Mouse (Mus musculus): ENCODE results near the gene Ube2q2.

The Ube2q2 gene

DNA sequence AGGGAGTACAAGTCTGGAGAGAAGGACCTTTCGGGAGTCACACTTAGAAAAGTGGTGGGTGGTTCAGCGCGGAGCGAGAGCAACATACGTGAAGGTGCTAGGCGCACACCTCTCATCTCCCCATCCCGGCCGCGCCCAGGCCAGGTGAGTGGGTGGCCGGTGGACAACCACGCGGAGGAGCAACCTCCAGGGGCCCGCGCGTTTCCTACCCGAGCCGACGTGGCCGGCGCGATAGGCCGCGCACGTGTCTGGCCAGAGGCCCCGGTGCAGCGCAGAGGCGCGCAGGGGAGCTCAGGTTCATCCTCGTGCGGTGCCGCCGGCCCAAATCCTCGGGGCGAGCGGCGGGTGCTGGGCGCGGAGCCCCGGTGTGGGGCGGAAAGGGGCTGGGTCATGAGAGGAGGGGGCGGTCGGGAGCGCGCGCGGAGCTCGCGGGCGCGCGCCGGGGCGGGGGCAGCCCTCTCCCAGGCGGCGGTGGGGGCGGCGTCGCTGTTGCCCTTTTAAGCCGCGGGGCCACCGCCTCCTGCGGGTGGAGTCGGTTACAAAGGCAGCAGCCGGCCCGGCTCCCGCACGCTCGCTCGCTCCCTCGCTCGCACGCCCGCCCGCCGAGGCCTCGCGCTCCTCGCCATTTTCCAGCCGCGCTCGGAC lies at the start of gene Ube2q2:
Ube2q2 (plus strand) TSS at position 1 of the 645 bp plus-strand sequence.
- in situ Hi-C loops (cut with MboI, MseI) = no loop called here

DNA sequence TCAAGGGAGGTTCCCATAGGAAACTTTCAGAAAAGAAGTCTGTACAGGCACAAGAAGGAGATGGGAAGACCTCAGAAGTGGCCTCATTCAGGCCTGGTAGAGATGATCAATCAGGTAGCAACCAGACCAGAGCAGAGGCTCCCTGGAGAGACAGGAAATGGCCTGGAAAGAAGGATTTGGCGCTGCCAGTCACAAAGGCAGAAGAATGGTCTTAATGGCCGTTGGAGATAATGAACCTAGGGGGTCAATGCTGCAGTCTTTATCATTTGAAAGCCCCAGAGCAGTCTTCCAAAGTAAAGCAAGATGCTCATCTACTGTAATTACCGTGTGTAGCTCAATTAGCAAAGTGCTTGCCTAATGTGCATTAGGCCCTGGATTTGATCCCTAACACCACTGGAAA lies 47.5 kb upstream of the Ube2q2 start:
- in situ Hi-C loops (cut with MboI, MseI) = loop anchor here (5.0 kb wide), 1 partner anchor 354 kb away; no protein-coding TSS in a partner anchor

DNA sequence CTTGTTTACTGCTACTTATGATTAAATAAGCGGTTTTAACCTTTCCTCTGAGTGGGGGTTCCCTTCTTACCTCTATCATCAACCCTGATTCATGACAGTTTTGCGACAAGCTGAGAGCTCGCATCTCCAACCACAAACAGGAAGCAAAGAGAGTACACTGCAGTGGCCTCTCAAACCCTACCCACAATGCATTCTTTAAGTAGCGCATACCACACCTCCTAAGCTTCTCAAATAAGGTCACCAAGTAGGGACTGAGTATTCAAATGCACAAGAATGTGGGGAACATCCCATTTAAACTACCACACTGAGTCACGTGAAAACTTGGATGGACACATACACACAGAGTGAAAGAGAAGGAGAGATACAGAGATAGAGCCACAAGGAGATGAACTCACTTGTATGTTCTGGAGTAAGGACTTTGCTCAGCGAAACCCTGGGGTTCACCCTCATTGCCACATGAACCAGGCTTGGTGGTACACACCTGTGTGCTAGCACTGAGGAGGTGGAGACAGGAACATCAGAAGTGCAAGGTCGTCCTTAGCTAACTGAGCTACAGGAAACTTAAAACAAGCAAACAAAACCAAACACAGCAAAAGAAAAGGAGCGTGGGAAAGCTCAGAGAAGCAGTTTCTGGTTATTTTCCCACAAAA lies 46.3 kb upstream of the Ube2q2 start:
- in situ Hi-C loops (cut with MboI, MseI) = loop anchor here (5.0 kb wide), 1 partner anchor 355 kb away; no protein-coding TSS in a partner anchor

DNA sequence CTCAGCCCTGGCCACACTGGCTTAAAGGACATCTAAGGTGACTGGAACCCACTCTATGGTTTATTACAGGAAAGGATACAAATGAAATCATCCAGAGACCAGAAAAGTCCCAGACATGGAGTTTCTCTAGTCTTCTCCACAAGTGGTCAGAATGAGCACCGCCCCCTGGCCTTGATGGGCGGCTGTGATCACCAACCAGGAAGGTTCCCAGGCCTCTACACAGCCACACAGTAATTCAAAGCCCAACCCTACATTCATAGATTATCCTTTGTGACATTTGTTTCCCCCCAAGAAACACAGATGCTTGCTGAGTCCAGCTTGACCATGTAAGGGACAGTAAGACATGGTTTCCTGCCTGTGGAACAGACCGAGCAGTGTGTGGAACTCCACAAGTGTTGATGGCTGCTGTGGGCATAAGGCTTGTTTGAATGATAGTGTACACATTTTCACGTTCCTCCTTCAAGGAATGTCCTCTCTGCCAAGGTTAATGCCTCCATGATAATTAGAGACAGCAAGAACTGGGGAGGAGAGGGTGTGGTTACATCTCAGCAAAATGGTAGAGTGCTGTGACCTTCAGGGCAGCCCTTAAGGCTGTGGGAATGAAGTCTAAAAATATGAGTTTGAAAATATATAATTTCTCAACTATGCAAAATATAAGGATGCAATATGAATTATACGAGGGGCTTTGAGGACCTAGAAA lies 45.6 kb upstream of the Ube2q2 start:
- in situ Hi-C loops (cut with MboI, MseI) = loop anchor here (5.0 kb wide), 1 partner anchor 356 kb away; no protein-coding TSS in a partner anchor

DNA sequence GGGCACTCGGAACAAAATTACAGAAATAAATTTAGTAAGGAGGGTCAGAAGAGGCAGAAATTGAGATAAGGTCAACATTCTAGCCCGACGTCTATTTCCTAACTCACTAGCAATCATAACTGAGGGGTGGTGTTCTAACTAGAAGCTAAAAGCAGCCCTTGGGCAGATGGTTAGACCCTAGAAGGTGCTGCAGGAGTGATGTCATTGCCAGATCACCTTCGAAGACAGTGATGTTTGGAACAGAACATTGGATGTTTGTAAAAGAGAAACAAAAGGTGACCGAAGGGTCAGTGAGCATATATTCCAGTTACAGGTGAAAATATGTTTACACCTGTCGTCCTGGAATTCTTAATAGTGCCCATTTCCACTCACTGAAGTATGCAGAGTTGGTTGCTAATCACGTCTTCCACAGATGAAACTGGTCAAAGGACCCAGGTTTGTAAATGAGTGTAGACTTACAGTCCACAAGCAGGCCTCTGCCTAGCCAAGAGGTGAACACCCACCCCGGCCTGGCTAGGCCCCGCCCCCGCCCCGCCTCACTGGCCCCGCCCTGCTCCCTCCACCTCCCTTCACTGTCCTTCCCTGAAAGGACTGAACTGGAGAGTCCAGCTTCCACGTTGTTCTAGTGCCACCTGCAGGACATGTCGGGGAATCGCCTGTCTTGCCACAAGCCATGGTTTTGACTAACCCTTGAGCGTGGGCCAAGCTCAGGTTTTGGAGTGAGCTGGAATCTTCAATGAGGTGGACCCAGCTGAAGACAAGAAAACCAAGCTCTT lies 38.4 kb upstream of the Ube2q2 start:
- in situ Hi-C loops (cut with MboI, MseI) = loop anchor here (5.0 kb wide), 1 partner anchor 88 kb away; no protein-coding TSS in a partner anchor

DNA sequence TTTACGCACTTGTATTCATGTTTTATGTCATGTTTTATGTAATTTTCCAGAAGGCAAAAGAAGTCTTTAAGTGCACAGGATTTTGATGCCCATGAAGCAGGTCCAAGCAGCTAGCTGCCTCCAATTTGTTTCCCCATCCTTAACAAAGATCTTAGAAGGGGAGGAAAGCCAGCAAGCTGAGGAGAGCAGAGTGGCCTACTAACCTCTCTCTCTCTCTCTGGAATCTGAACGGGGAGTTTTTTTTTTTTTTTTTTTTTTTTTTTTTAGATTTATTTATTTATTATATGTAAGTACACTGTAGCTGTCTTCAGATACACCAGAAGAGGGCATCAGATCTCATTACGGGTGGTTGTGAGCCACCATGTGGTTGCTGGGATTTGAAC lies 37.8 kb upstream of the Ube2q2 start:
- in situ Hi-C loops (cut with MboI, MseI) = loop anchor here (5.0 kb wide), 1 partner anchor 89 kb away; no protein-coding TSS in a partner anchor

DNA sequence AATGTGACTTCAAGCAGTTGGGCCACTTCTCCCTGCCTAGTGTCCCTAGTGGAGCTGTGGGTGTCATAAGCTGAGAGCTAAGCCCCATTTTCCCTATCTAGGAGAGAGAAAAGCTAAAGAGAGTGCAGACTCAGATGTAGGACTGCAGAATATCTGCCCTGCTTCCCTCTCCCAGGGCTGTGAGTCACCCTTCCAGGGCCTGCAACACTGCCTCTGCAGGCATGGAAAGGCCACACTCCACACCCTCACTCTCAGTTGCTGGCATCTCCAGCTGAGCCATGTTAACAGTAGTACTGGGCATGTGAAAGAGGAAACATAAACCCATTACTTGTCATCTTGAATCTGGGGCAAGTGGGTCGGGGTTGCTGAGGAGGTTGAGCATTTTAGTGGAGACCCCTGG lies 33.9 kb upstream of the Ube2q2 start:
- in situ Hi-C loops (cut with MboI, MseI) = loop anchor here (5.0 kb wide), 1 partner anchor 92 kb away; no protein-coding TSS in a partner anchor

DNA sequence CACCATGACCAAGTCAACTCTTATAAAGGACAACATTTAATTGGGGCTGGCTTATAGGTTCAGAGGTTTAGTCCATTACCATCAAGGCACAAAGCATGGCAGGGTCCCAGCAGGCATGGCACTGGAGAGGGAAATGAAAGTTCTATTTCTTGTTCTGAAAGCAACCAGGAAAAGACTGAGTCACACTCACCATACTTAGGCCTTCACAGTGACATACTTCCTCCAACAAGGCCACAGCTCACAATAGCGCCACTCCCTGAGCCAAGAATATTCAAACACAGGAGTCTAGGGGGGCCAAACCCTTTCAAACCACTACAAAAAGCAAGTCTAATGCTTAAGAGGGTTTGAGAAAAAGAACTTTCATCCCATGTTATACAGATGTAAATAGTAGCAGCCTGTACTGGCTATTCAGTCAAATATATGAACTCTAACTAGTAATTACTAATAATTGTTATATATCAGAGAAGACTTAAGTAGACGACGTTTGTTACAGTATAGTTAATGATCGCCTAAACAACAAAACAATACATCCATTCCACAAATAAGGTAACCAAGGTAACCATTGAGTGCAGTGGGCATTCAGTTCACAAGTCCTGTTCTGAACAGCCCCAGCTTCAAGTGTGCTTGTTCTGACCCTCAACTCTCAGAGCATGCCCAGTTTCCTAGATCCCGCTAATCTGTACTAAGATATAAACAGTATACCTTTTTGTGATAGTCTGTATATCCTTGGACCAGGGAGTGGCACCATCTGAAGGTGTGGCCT lies 31.2 kb upstream of the Ube2q2 start:
- in situ Hi-C loops (cut with MboI, MseI) = no loop called here

DNA sequence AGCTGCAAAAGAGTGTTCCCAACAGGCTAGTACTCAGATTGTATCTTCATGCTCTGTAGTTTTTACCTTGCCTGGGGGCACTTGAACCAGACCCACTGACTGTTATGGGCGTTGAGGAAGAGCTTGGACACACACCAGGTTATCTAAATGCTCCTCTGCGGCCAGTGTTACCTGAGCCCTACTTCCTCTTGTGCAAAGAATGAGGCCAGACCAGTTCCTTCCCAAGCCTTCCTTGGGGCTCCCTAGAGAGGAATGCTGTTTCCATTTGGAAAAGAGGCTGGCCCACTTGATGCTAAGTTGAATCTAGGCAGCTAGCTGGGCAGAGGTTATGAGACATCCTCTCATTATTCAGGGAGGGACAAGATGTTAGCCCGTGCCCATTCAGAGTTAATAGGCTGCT lies 26.1 kb upstream of the Ube2q2 start:
- in situ Hi-C loops (cut with MboI, MseI) = no loop called here

DNA sequence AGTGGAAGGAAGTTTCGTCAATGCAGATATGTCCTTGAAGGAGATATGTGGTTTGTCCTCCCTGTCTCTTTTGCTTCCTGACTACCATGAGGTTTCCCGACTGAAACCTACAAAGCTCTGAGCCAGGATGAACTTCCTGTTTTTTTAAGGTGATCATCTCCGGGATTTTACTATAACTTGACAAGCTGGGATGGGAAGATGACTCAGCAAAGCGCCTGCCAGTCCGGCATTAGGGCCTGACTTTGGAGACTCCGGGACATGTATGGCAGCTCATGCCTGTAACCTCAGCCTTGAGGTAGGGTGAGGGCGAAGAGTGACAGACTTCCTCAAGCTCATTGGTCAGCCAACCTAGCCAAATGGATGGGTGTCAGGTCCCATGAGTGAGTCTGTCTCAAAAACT lies 22.9 kb upstream of the Ube2q2 start:
- in situ Hi-C loops (cut with MboI, MseI) = no loop called here

DNA sequence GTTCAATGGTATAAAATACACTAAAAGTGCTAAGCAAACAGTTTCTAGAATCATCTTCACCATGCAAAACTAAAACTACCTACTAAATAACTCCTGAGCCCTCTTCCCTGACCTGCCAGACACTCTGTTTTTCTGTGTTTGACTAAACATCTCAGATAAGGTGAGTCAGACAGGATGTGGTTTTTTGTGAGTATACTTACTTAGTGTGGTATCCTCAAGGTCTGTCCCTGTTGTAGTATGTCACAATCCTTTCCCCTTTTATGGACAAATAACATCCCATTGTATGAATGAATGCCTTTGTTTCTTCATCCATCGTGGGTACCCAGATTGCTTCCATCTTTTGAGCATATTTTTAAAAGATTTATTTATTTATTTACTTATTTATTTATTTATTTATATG lies 22.4 kb upstream of the Ube2q2 start:
- in situ Hi-C loops (cut with MboI, MseI) = no loop called here

DNA sequence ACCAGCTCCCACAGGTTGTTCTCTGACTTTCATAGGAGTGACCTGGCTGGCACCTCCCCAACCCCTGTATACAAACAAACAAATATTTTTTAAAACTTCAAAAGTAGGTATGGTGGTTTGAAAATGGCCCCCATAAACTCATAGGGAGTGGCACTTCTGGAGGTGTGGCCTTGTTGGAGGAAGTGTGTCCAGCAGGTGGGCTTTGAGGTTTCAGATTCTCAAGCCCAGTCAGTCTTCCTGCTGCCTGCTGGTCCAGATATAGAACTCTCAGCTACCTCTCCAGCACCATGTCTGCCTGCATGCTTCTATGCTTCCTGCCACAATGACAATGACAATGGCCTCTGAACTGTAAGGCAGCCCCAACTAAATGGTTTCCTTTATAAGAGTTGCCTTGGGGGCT lies 16.8 kb upstream of the Ube2q2 start:
- in situ Hi-C loops (cut with MboI, MseI) = no loop called here

DNA sequence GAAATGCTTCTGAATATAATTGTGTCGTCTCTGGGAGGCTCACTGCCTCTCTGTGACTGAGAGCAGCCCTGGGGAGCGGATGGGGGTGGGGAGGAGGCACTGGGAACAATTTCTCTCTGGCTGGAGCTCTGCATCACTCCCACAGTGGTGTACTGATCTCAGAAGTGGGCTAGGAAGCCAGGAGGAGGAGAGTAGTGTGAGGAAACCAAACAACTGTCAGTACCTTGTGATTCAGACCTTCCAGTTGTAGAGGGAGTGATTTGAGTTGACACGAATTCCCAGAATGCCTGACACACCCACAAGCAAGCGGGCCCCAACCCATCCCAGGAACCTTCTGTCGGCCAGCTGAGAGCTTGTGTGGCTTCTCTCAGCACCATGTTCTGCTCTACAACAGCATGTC lies 12.1 kb upstream of the Ube2q2 start:
- in situ Hi-C loops (cut with MboI, MseI) = no loop called here

DNA sequence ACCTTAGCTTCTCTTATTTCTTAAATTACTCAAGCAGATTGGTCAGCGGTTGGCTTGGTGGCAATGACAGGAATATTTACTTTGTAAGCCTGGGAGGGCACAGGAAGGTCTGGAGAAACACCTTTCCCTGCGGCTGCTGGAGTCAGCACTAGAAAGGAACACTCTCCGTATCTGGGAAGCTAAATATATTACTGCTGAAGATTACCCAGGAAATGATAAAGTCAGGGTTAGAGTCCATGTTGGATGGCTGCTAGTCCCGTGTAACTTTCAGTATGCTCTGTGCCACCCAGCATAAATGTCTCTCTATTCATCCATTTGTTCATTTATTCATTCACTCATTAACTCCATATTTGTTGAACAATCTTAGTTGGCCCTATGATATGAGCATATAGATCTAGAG lies 11.5 kb upstream of the Ube2q2 start:
- in situ Hi-C loops (cut with MboI, MseI) = no loop called here

DNA sequence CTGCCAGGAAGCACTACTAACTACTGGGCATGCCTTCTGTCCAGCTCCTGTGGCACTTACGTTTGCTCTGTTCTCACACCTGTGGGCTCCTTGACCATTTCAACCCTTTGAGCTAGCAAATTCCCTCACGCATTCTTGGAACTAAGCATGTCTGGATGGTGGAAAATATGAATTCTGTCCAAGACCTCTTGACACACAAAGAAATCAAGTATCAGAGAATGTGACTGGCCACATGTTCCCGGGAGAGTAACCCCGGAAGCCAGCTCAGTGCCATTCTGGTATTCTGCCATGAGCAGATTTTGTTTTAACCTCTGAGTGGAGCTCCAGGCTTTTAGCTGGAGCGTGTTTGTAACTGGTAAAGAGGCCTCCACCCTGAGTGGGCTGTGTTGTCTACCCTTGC lies 8.7 kb upstream of the Ube2q2 start:
- in situ Hi-C loops (cut with MboI, MseI) = no loop called here

DNA sequence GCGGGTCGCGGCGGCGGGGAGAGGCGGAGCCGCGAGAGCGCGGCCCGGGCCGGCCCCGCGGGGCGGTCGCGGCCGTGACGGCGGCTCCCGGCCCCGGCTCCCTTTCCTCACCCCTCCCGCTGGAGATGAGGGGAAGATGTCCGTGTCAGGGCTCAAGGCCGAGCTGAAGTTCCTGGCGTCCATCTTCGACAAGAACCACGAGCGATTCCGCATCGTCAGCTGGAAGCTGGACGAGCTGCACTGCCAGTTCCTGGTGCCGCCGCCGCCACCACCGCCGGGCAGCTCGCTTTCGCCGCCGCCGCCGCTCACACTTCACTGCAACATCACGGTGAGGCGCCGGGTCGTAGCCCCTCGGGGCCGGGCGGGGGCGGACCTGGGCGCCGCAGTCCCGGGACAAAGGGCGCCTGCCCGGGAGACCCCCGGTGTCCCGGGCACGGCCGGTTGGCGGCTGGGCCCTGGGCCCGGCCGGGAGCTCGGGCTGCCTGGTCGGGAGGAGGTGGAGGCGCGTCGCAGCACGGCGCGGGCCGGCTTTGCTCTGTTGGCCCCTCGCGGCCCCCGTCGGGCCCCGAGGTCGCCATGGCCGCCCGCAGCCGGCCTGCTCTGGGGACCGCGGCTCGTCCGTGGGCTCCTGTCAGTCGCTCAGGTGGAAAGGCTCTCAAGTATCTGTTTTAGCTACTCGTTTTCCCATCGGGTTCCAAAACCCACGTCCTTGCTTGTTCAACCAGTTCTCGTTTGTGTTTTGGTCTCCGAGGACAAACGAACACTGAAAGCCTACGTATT lies 1.0 kb downstream of the Ube2q2 start:
- in situ Hi-C loops (cut with MboI, MseI) = no loop called here

DNA sequence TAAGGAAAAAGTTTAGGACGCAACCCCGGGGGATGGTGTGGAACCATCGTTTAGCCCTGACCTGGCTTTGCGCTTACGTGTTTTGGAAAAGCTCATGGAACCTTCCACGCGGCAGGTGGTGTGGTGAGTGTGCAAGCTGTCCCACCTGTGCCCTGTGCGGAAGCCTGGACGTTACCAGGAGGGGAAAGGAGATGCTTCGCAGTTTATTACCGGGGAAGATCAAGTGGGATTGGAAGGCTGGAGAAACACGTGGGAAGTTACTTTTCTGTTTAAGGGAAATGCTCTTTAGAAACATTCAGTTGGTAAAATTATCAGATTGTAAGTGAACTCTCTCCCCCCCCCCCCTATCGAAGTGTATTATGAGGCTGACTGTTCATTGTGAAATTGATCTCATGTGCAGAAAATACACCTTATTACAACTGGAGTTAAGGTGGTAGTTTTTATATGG lies 1.6 kb downstream of the Ube2q2 start:
- in situ Hi-C loops (cut with MboI, MseI) = no loop called here

DNA sequence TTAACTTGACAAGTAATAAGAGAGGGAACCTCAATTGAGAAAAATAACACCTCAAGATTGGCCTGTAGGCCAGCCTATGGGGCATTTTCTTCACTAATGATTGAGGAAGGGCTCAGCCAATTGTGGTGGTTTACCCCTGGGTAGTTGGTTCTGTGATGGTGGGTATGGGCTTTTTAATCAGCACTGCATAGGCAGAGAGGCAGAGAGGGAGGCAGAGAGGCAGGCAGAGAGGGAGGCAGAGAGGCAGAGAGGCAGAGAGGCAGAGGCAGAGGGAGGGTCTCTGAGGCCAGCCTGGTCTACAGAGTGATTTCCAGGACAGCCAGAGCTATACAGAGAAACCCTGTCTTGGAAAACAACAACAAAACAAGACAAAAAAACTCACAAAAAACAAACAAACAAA lies 2.4 kb downstream of the Ube2q2 start:
- in situ Hi-C loops (cut with MboI, MseI) = no loop called here

DNA sequence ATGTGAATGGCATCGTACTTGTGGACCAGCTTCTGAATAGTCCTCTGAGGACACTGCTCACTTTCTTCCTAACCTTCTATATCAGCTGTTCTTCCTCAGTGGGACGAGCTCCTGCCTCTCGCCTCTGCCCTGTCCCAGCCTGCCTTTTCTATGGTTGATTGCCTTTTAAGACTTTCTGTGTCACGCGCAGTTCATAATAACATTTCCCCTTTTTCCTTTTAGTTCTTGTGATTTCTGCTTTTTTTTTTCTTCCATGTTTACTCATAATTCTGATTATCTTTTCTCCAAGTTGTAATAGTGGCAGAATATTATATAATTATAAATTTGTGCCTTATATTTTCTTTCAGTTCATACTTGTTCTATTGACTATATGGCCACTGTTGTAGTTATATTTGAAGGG lies 4.3 kb downstream of the Ube2q2 start:
- in situ Hi-C loops (cut with MboI, MseI) = no loop called here
